Mouse (Mus musculus): ENCODE data around the gene Ifna7. TPM values are rescaled to one million over a fixed set of nuclear protein-coding genes. Genes with fewer than 3 reads are reported as not detected.
"Not testable (repeated sequence)": the region's sequence is repeated elsewhere in the genome, so short reads cannot be mapped to it uniquely, and the experiment has no call there.

Gene Ifna7
- polyA plus RNA-seq, 1 experiment from 2014 or later, result not detected

GRCm38 (mm10) chr4:88791250-88791649 is 24.8 kb upstream of the Ifna7 start, which contains the start of gene Gm13278:
TSS of gene Gm13278 (plus strand) at chr4:88791550.
- H3K4me2 ChIP-seq (ENCODE audit: low read depth, low read length); H3K27me3 ChIP-seq (ENCODE audit: control insufficient read depth, insufficient read depth, low read length); H3K4me1 ChIP-seq (ENCODE audit: control insufficient read depth, insufficient read depth, low read length); H3K9me3 ChIP-seq (ENCODE audit: control insufficient read depth, low read length); H3K27ac ChIP-seq (ENCODE audit: low read depth, low read length); H3K36me3 ChIP-seq (ENCODE audit: control insufficient read depth, insufficient read depth, low read length); ATAC-seq (ENCODE audit: low read depth); H3K9ac ChIP-seq (replicated peaks; ENCODE audit: low read depth, low read length); H3K4me3 ChIP-seq (ENCODE audit: low read depth, low read length): not testable (repeated sequence)
- no CpG with 5 or more reads among the region's 28 CpGs for WGBS

GRCm38 (mm10) chr4:88793936-88794675 is 21.9 kb upstream of the Ifna7 start, which contains the start of gene Gm13275:
TSS of gene Gm13275 (plus strand) at chr4:88794487.
- WGBS, result 2% methylated on average over 5 of the region's 52 CpGs
- not testable (repeated sequence) for ATAC-seq (ENCODE audit: low read depth); H3K4me2 ChIP-seq (ENCODE audit: low read depth, low read length); H3K4me3 ChIP-seq (ENCODE audit: low read depth, low read length); H3K9ac ChIP-seq (replicated peaks; ENCODE audit: low read depth, low read length); H3K4me1 ChIP-seq (ENCODE audit: control insufficient read depth, insufficient read depth, low read length); H3K36me3 ChIP-seq (ENCODE audit: control insufficient read depth, insufficient read depth, low read length); H3K9me3 ChIP-seq (ENCODE audit: control insufficient read depth, low read length); H3K27ac ChIP-seq (ENCODE audit: low read depth, low read length); H3K27me3 ChIP-seq (ENCODE audit: control insufficient read depth, insufficient read depth, low read length)

GRCm38 (mm10) chr4:88797097-88797496 is 18.9 kb upstream of the Ifna7 start, which contains the start of gene Gm13279:
TSS of gene Gm13279 (plus strand) at chr4:88797397.
- not testable (repeated sequence) for H3K4me3 ChIP-seq (ENCODE audit: low read depth, low read length); H3K4me1 ChIP-seq (ENCODE audit: control insufficient read depth, insufficient read depth, low read length); H3K27ac ChIP-seq (ENCODE audit: low read depth, low read length); H3K27me3 ChIP-seq (ENCODE audit: control insufficient read depth, insufficient read depth, low read length); H3K9me3 ChIP-seq (ENCODE audit: control insufficient read depth, low read length); H3K4me2 ChIP-seq (ENCODE audit: low read depth, low read length); ATAC-seq (ENCODE audit: low read depth); H3K36me3 ChIP-seq (ENCODE audit: control insufficient read depth, insufficient read depth, low read length); H3K9ac ChIP-seq (replicated peaks; ENCODE audit: low read depth, low read length)
- no CpG with 5 or more reads among the region's 28 CpGs for WGBS

GRCm38 (mm10) chr4:88799365-88799764 is 16.7 kb upstream of the Ifna7 start, which contains the start of gene Gm13285:
TSS of gene Gm13285 (plus strand) at chr4:88799665.
- not testable (repeated sequence) for ATAC-seq (ENCODE audit: low read depth); H3K4me3 ChIP-seq (ENCODE audit: low read depth, low read length); H3K36me3 ChIP-seq (ENCODE audit: control insufficient read depth, insufficient read depth, low read length); H3K9me3 ChIP-seq (ENCODE audit: control insufficient read depth, low read length); H3K4me1 ChIP-seq (ENCODE audit: control insufficient read depth, insufficient read depth, low read length); H3K27me3 ChIP-seq (ENCODE audit: control insufficient read depth, insufficient read depth, low read length); H3K9ac ChIP-seq (replicated peaks; ENCODE audit: low read depth, low read length); H3K4me2 ChIP-seq (ENCODE audit: low read depth, low read length); H3K27ac ChIP-seq (ENCODE audit: low read depth, low read length)
- WGBS, result 0% methylated on average over 1 of the region's 7 CpGs

- not testable (repeated sequence) for H3K4me1 ChIP-seq (ENCODE audit: control insufficient read depth, insufficient read depth, low read length); H3K4me2 ChIP-seq (ENCODE audit: low read depth, low read length); H3K36me3 ChIP-seq (ENCODE audit: control insufficient read depth, insufficient read depth, low read length); ATAC-seq (ENCODE audit: low read depth); H3K27ac ChIP-seq (ENCODE audit: low read depth, low read length); H3K9me3 ChIP-seq (ENCODE audit: control insufficient read depth, low read length); H3K4me3 ChIP-seq (ENCODE audit: low read depth, low read length); H3K9ac ChIP-seq (replicated peaks; ENCODE audit: low read depth, low read length); H3K27me3 ChIP-seq (ENCODE audit: control insufficient read depth, insufficient read depth, low read length)
- no CpG with 5 or more reads among the region's 29 CpGs for WGBS
Measured at GRCm38 (mm10) chr4:88802954-88803353, 13.1 kb upstream of the Ifna7 start, which contains the start of gene Gm13287. TSS of gene Gm13287 (plus strand) at chr4:88803254.

GRCm38 (mm10) chr4:88805231-88805630 is 10.8 kb upstream of the Ifna7 start, which contains the start of gene Gm13288:
TSS of gene Gm13288 (plus strand) at chr4:88805531.
- not testable (repeated sequence) for H3K27ac ChIP-seq (ENCODE audit: low read depth, low read length); H3K4me3 ChIP-seq (ENCODE audit: low read depth, low read length); H3K4me1 ChIP-seq (ENCODE audit: control insufficient read depth, insufficient read depth, low read length); H3K4me2 ChIP-seq (ENCODE audit: low read depth, low read length); H3K9me3 ChIP-seq (ENCODE audit: control insufficient read depth, low read length); ATAC-seq (ENCODE audit: low read depth); H3K9ac ChIP-seq (replicated peaks; ENCODE audit: low read depth, low read length); H3K27me3 ChIP-seq (ENCODE audit: control insufficient read depth, insufficient read depth, low read length); H3K36me3 ChIP-seq (ENCODE audit: control insufficient read depth, insufficient read depth, low read length)
- no CpG with 5 or more reads among the region's 8 CpGs for WGBS

GRCm38 (mm10) chr4:88805761-88806160 is 10.3 kb upstream of the Ifna7 start:
- not testable (repeated sequence) for H3K4me2 ChIP-seq (ENCODE audit: low read depth, low read length); H3K27ac ChIP-seq (ENCODE audit: low read depth, low read length); H3K4me3 ChIP-seq (ENCODE audit: low read depth, low read length); H3K9ac ChIP-seq (replicated peaks; ENCODE audit: low read depth, low read length); ATAC-seq (ENCODE audit: low read depth); H3K36me3 ChIP-seq (ENCODE audit: control insufficient read depth, insufficient read depth, low read length); H3K4me1 ChIP-seq (ENCODE audit: control insufficient read depth, insufficient read depth, low read length); H3K9me3 ChIP-seq (ENCODE audit: control insufficient read depth, low read length); H3K27me3 ChIP-seq (ENCODE audit: control insufficient read depth, insufficient read depth, low read length)
- 0% methylated on average over 7 of the region's 34 CpGs for WGBS

GRCm38 (mm10) chr4:88819659-88820058 is 3.6 kb downstream of the Ifna7 start, which contains the start of gene Ifna11:
TSS of gene Ifna11 (plus strand) at chr4:88819959.
- H3K36me3 ChIP-seq (ENCODE audit: control insufficient read depth, insufficient read depth, low read length), result no peaks in the 10 kb centered on the region
- H3K4me1 ChIP-seq (ENCODE audit: control insufficient read depth, insufficient read depth, low read length), result no peaks in the 10 kb centered on the region
- no peak within 1 kb of the TSS for H3K27ac ChIP-seq (ENCODE audit: low read depth, low read length)
- no peaks in the 10 kb centered on the region for H3K27me3 ChIP-seq (ENCODE audit: control insufficient read depth, insufficient read depth, low read length)
- no peak within 1 kb of the TSS for H3K9ac ChIP-seq (replicated peaks; ENCODE audit: low read depth, low read length)
- H3K9me3 ChIP-seq (ENCODE audit: control insufficient read depth, low read length), result no peaks in the 10 kb centered on the region
- H3K4me2 ChIP-seq (ENCODE audit: low read depth, low read length), result no peak within 1 kb of the TSS
- no peak within 1 kb of the TSS for H3K4me3 ChIP-seq (ENCODE audit: low read depth, low read length)
- no peak for ATAC-seq (ENCODE audit: low read depth)
- 100% methylated on average over 1 of the region's 1 CpGs for WGBS

GRCm38 (mm10) chr4:88822995-88823394 is 7.0 kb downstream of the Ifna7 start:
- Histone ChIP-seq H3K36me3 (ENCODE audit: control insufficient read depth, insufficient read depth, low read length) (no peaks in the 10 kb centered on the region), H3K27ac (ENCODE audit: low read depth, low read length) (no peak overlapping the region), H3K9ac (replicated peaks; ENCODE audit: low read depth, low read length) (no peak overlapping the region), H3K9me3 (ENCODE audit: control insufficient read depth, low read length) (no peaks in the 10 kb centered on the region), H3K4me3 (ENCODE audit: low read depth, low read length) (no peak overlapping the region), H3K4me2 (ENCODE audit: low read depth, low read length) (no peak overlapping the region), H3K4me1 (ENCODE audit: control insufficient read depth, insufficient read depth, low read length) (no peaks in the 10 kb centered on the region), H3K27me3 (ENCODE audit: control insufficient read depth, insufficient read depth, low read length) (no peaks in the 10 kb centered on the region)
- WGBS, result 34% methylated on average over 4 of the region's 4 CpGs
- no peak for ATAC-seq (ENCODE audit: low read depth)

All from neural tube, embryonic 14.5 days (tissue).